Comparison of ENCODE assay signal across 7 mouse cellular contexts in the genomic region with DNA sequence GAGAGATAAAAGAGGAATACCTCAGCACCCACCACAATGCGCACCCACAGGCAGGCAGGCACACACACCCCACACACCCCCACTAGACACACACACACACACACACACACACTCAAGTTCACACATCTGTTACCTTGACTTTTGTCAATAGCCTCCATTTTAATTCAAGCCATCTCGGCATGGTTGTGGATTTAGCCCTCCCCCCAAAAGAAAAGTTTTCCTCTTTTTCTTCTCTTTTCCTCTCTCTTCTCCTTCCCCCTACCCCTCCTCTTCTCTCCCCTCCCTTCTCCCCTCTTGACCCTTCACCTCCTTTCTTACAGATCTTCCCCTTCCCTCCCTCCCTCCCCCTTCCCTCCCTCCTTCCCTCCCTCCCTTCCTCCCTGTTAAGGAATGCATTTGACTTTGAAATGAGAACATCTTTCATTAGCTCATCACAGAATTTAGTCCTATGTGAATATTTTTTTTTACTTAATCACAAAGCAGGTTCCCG.
A peak's percentile ranks its signal among the peaks of the same experiment; 100 is the strongest.
DNase-seq lines count a peak whose midpoint lies in the region; ATAC-seq and TF ChIP-seq lines count a peak whose summit lies in the region.

No protein-coding gene starts in this region.

- no peaks in the 10 kb centered on the region for H3K9me3 ChIP-seq in lung, postnatal 0 days (ENCODE audit: low read length)
- no peaks in the 10 kb centered on the region for H3K9me3 ChIP-seq in forebrain, embryonic 12.5 days
- no peaks in the 10 kb centered on the region for H3K9me3 ChIP-seq in limb, embryonic 13.5 days
- H3K9me3 ChIP-seq in stomach, embryonic 15.5 days, result no peaks in the 10 kb centered on the region

- no peaks in the 10 kb centered on the region for H3K36me3 ChIP-seq in lung, postnatal 0 days (ENCODE audit: insufficient read depth, low read length)
- no peaks in the 10 kb centered on the region for H3K36me3 ChIP-seq in forebrain, embryonic 12.5 days (replicated peaks)
- no peaks in the 10 kb centered on the region for H3K36me3 ChIP-seq in limb, embryonic 13.5 days
- H3K36me3 ChIP-seq in stomach, embryonic 15.5 days, result no peaks in the 10 kb centered on the region

- H3K27me3 ChIP-seq in lung, postnatal 0 days (replicated peaks; ENCODE audit: insufficient read depth, low read length), result no peaks in the 10 kb centered on the region; the same call in 1 of the 2 replicates
- H3K27me3 ChIP-seq in forebrain, embryonic 12.5 days, result peaks cover 31% of the 10 kb centered on the region
- 0 out of 2 replicates have a peak, but pooled peaks cover 2% of the 10 kb centered on the region for H3K27me3 ChIP-seq in limb, embryonic 13.5 days
- no peaks in the 10 kb centered on the region for H3K27me3 ChIP-seq in stomach, embryonic 15.5 days (replicated peaks)

- no peak overlapping the region for H3K4me3 ChIP-seq in lung, postnatal 0 days (ENCODE audit: low read depth, low read length)
- H3K4me3 ChIP-seq in forebrain, embryonic 12.5 days (replicated peaks), result no peak overlapping the region
- H3K4me3 ChIP-seq in limb, embryonic 13.5 days, result no peak overlapping the region
- no peak overlapping the region for H3K4me3 ChIP-seq in stomach, embryonic 15.5 days (replicated peaks)

- peaks cover 16% of the 10 kb centered on the region; the same call in 1 of the 2 replicates for H3K4me1 ChIP-seq in lung, postnatal 0 days (ENCODE audit: insufficient read depth, low read depth, low read length)
- peaks cover 89% of the 10 kb centered on the region for H3K4me1 ChIP-seq in forebrain, embryonic 12.5 days
- H3K4me1 ChIP-seq in limb, embryonic 13.5 days, result peaks cover 77% of the 10 kb centered on the region
- peaks cover 49% of the 10 kb centered on the region for H3K4me1 ChIP-seq in stomach, embryonic 15.5 days

- no peak for DNase-seq in lung, postnatal 0 days (ENCODE audit: low spot score)
- no peak for DNase-seq in lung, postnatal 25 days (ENCODE audit: low spot score)
- no peak for DNase-seq in left cerebral cortex, adult 8-10 months (ENCODE audit: low spot score in 2 of 2)
- DNase-seq in frontal cortex, postnatal 10 days (ENCODE audit: low spot score in 2 of 2), result no peak

- TF ChIP-seq EP300 in lung, postnatal 0 days (IDR thresholded peaks at IDR 0.05), result no peak

- TF ChIP-seq CTCF in lung, postnatal 0 days (IDR thresholded peaks at IDR 0.05), result no peak

- no peak for ATAC-seq in lung, postnatal 0 days
- no peak for ATAC-seq in forebrain, embryonic 12.5 days (ENCODE audit: low FRiP score)
- no peak for ATAC-seq in limb, embryonic 13.5 days (ENCODE audit: low FRiP score, low read depth)
- no peak for ATAC-seq in stomach, embryonic 15.5 days (ENCODE audit: insufficient read depth, low FRiP score, low read depth)

- 23% methylated on average over 3 of the region's 3 CpGs for WGBS in lung, postnatal 0 days
- whole genome bisulfite sequencing in forebrain, embryonic 12.5 days, result 5% methylated on average over 3 of the region's 3 CpGs
- WGBS in limb, embryonic 13.5 days, result 18% methylated on average over 3 of the region's 3 CpGs
- WGBS in stomach, embryonic 15.5 days, result 27% methylated on average over 3 of the region's 3 CpGs

- peak overlapping the region; percentile 78 for H3K27ac ChIP-seq in lung, postnatal 0 days (ENCODE audit: low read length)
- H3K27ac ChIP-seq in forebrain, embryonic 12.5 days, result peak overlapping the region; percentile 82
- H3K27ac ChIP-seq in limb, embryonic 13.5 days, result peak overlapping the region; percentile 97
- peak overlapping the region; percentile 86 for H3K27ac ChIP-seq in stomach, embryonic 15.5 days

- no peak overlapping the region for H3K9ac ChIP-seq in lung, postnatal 0 days (replicated peaks; ENCODE audit: low read depth)
- no peak overlapping the region for H3K9ac ChIP-seq in forebrain, embryonic 12.5 days
- H3K9ac ChIP-seq in limb, embryonic 13.5 days, result no peak overlapping the region
- H3K9ac ChIP-seq in stomach, embryonic 15.5 days, result no peak overlapping the region

- H3K4me2 ChIP-seq in lung, postnatal 0 days (replicated peaks; ENCODE audit: low read depth, low read length), result peak overlapping the region; percentile 30; the same call in 1 of the 2 replicates
- H3K4me2 ChIP-seq in forebrain, embryonic 12.5 days, result peak overlapping the region; percentile 46
- peak overlapping the region; percentile 53 for H3K4me2 ChIP-seq in limb, embryonic 13.5 days (replicated peaks)
- peak overlapping the region; percentile 36; the same call in 1 of the 2 replicates for H3K4me2 ChIP-seq in stomach, embryonic 15.5 days
